ENCODE assay signal across 21 mouse cellular contexts in the genomic region with DNA sequence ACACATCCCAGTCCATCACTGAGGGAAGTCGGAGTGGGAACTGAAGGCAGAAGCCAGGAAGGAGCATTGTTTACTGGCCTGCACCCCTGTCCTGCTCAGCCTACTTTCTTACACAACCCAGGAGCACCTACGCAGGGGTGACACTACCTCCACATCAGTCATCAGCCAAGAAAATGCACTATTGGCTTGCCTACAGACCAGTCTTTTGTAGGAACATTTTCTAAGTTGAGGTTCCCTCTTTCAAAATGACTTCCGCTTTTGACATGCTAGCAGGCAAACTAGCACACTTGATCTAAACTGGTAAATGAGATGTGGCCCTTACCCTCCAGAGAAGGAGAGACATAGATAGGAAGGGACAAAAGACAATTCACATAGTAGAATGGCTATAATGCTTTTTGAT.
"Had no signal": no experiment of that assay in that cellular context is flagged by ENCODE, and none has a peak within 500 bp of the region (broad histone marks: within the 10 kb centered on the region; RNA-seq: fewer than 3 reads in every experiment).

No protein-coding gene starts in this region.

- H3K9ac ChIP-seq: forebrain, postnatal 0 days; heart, embryonic 12.5 days; hindbrain, embryonic 13.5 days; hindbrain, embryonic 15.5 days; kidney, embryonic 15.5 days; limb, embryonic 13.5 days; limb, embryonic 15.5 days; liver, embryonic 14.5 days had no signal

- H3K4me2 ChIP-seq: heart, embryonic 12.5 days; hindbrain, embryonic 13.5 days; hindbrain, embryonic 15.5 days; kidney, embryonic 15.5 days; limb, embryonic 13.5 days; limb, embryonic 15.5 days had no signal

- ATAC-seq: forebrain, postnatal 0 days; hindbrain, postnatal 0 days; intestine, embryonic 16.5 days had no signal

- H3K27me3 ChIP-seq: heart, embryonic 12.5 days; hindbrain, embryonic 13.5 days; hindbrain, embryonic 15.5 days; kidney, embryonic 15.5 days; limb, embryonic 13.5 days; limb, embryonic 15.5 days had no signal

- H3K9me3 ChIP-seq: heart, embryonic 10.5 days; heart, embryonic 12.5 days; hindbrain, embryonic 13.5 days; hindbrain, embryonic 15.5 days; kidney, embryonic 15.5 days; limb, embryonic 13.5 days; limb, embryonic 15.5 days had no signal

- H3K36me3 ChIP-seq: hindbrain, embryonic 13.5 days had no signal

- H3K4me3 ChIP-seq: gastrocnemius, adult 2 months; heart, embryonic 10.5 days; heart, embryonic 12.5 days; hindbrain, embryonic 13.5 days; hindbrain, embryonic 15.5 days; kidney, embryonic 15.5 days; limb, embryonic 13.5 days; limb, embryonic 15.5 days had no signal

- H3K27ac ChIP-seq: gastrocnemius, adult 2 months; heart, embryonic 10.5 days; hindbrain, embryonic 13.5 days; hindbrain, embryonic 15.5 days; hindbrain, postnatal 0 days; kidney, embryonic 15.5 days; kidney, postnatal 0 days; limb, embryonic 13.5 days; limb, embryonic 15.5 days; liver, embryonic 14.5 days had no signal

- H3K4me1 ChIP-seq: kidney, embryonic 15.5 days had no signal

- DNase-seq: forebrain, postnatal 0 days; gastrocnemius, adult 2 months; gastrocnemius, postnatal 10 days; gastrocnemius, postnatal 25 days; heart, adult 18-20 months; heart, postnatal 14 days; heart, postnatal 36 days; layer of hippocampus, adult 9-11 months; layer of hippocampus, postnatal 36 days; left cerebral cortex, postnatal 4 days had no signal
